Mouse (Mus musculus) limb, embryonic 15.5 days (tissue): ENCODE measurements at regions not wholly inside any gene's neighbourhood (a gene's known extent, or its start where the extent isn't known, plus 50 kb on each side); places are given as distances from the start of the nearest gene placed in this dataset.
A peak's percentile ranks its signal among the peaks of the same experiment; 100 is the strongest.

Source experiments
- ATAC-seq: fragments of 200-750 bp; cut with Nextera tagmentation; 2 replicates; pipeline ENCODE4 v1.8.0; 2017; ENCODE audit warnings: low read depth, moderate TSS enrichment; ENCODE audit not compliant: insufficient number of reproducible peaks, low FRiP score, low TSS enrichment
- H3K27ac ChIP-seq: fragments of 300-500 bp; sonication (generic); 2 replicates; pipeline ENCODE4 v1.5.1; 2015; ENCODE audit warnings: moderate library complexity, mild to moderate bottlenecking, inconsistent platforms
- H3K27me3 ChIP-seq: fragments of 300-500 bp; sonication (generic); 2 replicates; pipeline ENCODE4 v1.6.1; 2015; ENCODE audit warnings: inconsistent platforms
- H3K36me3 ChIP-seq: fragments of 300-500 bp; sonication (generic); 2 replicates; pipeline ENCODE4 v1.6.1; 2015; ENCODE audit warnings: inconsistent platforms
- H3K4me1 ChIP-seq: fragments of 300-500 bp; sonication (generic); 2 replicates; pipeline ENCODE4 v1.6.1; 2015; ENCODE audit warnings: inconsistent platforms
- H3K4me2 ChIP-seq: fragments of 300-500 bp; sonication (generic); 2 replicates; pipeline ENCODE4 v1.6.1; 2015; ENCODE audit warnings: mild to moderate bottlenecking, inconsistent platforms
- H3K4me3 ChIP-seq: fragments of 300-500 bp; sonication (generic); 2 replicates; pipeline ENCODE4 v1.5.1; 2015; ENCODE audit warnings: mild to moderate bottlenecking, inconsistent platforms
- H3K9ac ChIP-seq: fragments of 300-500 bp; sonication (generic); 2 replicates; pipeline ENCODE4 v1.6.1; 2015; ENCODE audit warnings: inconsistent platforms
- H3K9me3 ChIP-seq: fragments of 300-500 bp; sonication (generic); 2 replicates; pipeline ENCODE4 v1.6.1; 2016; ENCODE audit warnings: inconsistent platforms
- WGBS: fragments of 180-500 bp; shearing (Covaris S2); methylation state at CpG from one replicate; pipeline ENCODE4 v1.1.7; 2015; 5-methylcytosine and 5-hydroxymethylcytosine counted together

DNA sequence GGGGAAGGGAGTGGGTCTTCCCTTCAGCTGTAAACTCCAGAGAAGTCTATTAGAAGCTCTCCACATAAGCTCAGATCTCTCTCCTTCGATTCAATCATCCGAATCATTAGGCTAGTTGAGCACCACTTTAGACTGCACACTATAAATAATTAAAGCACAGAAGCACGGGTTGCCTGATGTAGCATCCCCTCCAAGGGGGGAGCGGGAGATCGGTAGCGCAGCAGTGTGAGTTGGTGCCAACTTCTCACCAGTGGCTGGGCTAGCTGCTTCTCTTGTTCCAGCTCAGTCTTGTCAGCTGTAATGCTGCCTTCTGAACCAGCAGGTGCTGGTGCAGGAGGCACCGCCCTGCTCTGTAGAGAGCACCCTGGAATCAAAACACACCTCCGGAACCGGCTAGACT is 78.6 kb downstream of the A830031A19Rik start:
- Histone ChIP-seq H3K9me3 (no peaks in the 10 kb centered on the region), H3K27me3 (no peaks in the 10 kb centered on the region), H3K9ac (no peak overlapping the region), H3K4me3 (no peak overlapping the region), H3K4me2 (no peak overlapping the region), H3K4me1 (no peaks in the 10 kb centered on the region), H3K27ac (no peak overlapping the region), H3K36me3 (no peaks in the 10 kb centered on the region)
- 78% methylated on average over 9 of the region's 9 CpGs for WGBS
- 0 out of 2 replicates have a peak, but pooled peaks have one; percentile 14 for ATAC-seq

DNA sequence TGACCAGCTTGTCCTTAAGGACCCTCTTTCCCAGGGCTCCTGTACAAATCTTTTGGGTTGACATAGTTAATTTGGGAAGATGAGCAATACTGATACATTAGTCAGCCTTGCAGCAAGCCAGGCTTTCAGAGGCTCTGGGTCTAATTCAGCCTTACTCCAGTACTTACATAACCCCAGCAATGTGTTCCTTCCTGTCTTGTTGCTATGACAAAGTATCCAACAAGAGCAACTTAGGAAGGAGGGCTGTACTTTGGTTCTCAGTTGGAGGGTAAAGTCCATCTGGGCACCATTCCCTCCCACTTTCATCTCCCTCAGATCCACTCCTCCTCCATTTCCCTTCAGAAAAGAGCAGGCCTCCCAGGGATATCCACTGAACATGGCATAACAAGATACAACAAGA is 80.7 kb downstream of the A830031A19Rik start:
- H3K27ac ChIP-seq, result no peak overlapping the region
- H3K4me2 ChIP-seq, result no peak overlapping the region
- no peak for ATAC-seq
- no peak overlapping the region for H3K9ac ChIP-seq
- no peaks in the 10 kb centered on the region for H3K36me3 ChIP-seq
- H3K9me3 ChIP-seq, result no peaks in the 10 kb centered on the region
- H3K4me3 ChIP-seq, result no peak overlapping the region
- H3K27me3 ChIP-seq, result no peaks in the 10 kb centered on the region
- no peaks in the 10 kb centered on the region for H3K4me1 ChIP-seq

DNA sequence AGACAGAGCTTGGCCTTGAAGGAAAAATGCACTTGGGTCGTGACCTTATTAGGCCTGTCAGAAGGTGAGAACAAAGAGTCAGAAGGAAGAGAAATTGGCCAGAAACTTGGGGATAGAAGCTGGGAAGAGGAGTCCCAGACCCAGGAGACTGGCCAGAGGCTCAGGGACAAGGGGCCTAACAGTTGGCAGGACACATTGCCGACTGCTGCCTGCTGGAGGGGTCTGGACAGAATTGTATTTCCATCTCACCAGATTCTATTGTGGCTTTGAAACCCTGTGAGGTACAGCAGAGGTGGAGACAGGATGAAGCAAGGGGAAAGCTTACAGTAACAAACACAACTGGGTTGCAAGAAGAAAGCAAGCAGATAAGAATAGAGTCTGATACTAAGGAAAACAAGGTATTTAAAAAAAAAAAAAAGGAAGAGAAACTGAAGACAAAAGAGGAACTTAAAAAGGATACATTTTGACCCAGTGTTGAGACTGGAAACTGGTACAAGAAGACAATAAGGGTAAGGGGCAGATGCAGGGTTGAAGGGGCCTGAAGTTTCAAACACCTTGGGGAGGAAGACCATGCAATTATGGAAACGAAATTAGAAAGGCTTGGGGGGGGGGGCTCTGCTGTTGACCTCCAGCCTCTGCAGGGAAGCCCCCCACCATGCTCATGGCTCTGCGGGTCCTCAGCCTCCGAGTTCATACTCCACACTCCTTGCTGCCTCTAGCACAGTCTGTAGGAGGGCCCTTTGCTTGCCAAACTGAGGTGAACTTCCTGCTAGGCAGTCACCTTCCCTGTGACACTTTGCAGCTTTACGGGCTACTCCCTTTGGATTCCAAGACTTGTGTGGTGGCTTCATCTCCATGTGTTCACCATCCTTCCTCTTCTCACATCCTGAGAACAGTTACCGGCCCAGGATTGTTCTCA is 87.1 kb downstream of the A830031A19Rik start:
- Histone ChIP-seq H3K4me1 (no peaks in the 10 kb centered on the region), H3K9ac (no peak overlapping the region), H3K27ac (no peak overlapping the region), H3K36me3 (no peaks in the 10 kb centered on the region), H3K9me3 (no peaks in the 10 kb centered on the region), H3K4me2 (no peak overlapping the region), H3K27me3 (no peaks in the 10 kb centered on the region), H3K4me3 (no peak overlapping the region)
- 59% methylated on average over 7 of the region's 7 CpGs for WGBS
- no peak for ATAC-seq

DNA sequence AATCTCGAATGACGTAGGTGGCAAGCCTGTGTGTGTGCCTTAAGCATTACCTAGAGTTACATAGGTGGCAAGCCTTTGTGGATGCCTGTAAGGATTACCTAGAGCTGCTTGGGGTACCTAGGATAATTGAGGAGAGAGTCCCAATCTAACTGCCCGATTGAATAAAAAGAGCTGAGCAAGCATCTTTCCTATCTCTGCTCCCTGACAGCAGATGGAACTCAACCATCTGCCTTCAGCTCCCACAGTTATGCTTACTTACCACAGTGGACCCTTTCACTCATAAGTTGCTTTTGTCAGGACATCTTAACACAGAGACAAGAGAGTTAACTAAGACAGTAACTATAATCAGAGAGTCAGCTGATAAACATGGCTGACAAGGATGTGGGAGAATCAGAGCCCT is 89.6 kb downstream of the A830031A19Rik start:
- H3K4me2 ChIP-seq, result no peak overlapping the region
- ATAC-seq, result no peak
- no peak overlapping the region for H3K9ac ChIP-seq
- no peak overlapping the region for H3K4me3 ChIP-seq
- H3K27me3 ChIP-seq, result no peaks in the 10 kb centered on the region
- H3K36me3 ChIP-seq, result no peaks in the 10 kb centered on the region
- H3K4me1 ChIP-seq, result no peaks in the 10 kb centered on the region
- H3K9me3 ChIP-seq, result no peaks in the 10 kb centered on the region
- no peak overlapping the region for H3K27ac ChIP-seq
- WGBS, result 88% methylated on average over 3 of the region's 3 CpGs

DNA sequence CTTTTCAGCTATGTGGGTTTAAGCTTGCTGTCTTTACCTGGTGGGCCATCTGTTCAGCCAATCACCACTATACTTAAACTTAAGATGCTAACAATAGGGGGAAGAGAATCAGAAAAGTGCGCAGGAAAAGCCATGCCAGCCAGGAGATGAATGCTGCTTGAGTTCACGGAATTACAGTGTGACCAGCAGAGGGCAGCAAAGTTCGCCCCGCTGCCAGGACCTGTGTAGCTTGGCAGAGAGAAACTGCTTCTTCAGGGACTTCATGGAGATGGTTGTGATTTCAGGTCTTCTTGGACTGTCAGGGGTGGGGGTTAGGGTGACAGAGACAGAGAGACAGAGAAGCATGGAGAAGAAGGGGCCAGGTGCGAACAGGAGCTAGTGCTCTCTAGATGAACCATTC is 84.3 kb upstream of the Papolg start:
- WGBS, result 7% methylated on average over 5 of the region's 5 CpGs
- Histone ChIP-seq H3K9me3 (no peaks in the 10 kb centered on the region), H3K27me3 (no peaks in the 10 kb centered on the region), H3K27ac (no peak overlapping the region), H3K4me2 (no peak overlapping the region), H3K4me3 (no peak overlapping the region), H3K36me3 (no peaks in the 10 kb centered on the region), H3K9ac (no peak overlapping the region), H3K4me1 (no peaks in the 10 kb centered on the region)
- ATAC-seq, result no peak; the same call in 1 of the 2 replicates

DNA sequence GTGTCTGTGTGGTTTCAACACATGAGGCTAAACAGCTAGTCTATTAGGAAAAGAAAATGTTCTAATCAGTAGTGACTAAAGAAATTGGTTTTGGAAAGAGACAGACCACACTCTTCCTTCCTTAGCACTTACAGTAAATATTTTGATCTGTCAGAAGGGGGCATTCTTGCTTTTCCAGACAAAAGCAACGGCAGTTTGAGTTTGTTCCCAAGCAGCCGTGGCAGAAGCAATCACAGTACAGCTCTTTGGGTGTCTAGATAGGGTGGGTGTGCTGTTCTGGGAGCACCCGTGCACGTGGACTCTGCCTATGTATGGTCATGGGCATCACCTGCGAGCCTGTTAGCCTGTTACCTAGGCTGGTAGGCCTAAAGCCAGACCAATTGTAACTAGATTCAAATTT is 83.2 kb upstream of the Papolg start:
- no peak overlapping the region for H3K27ac ChIP-seq
- H3K27me3 ChIP-seq, result no peaks in the 10 kb centered on the region
- H3K36me3 ChIP-seq, result no peaks in the 10 kb centered on the region
- H3K4me2 ChIP-seq, result no peak overlapping the region
- H3K4me3 ChIP-seq, result no peak overlapping the region
- no peaks in the 10 kb centered on the region for H3K9me3 ChIP-seq
- H3K9ac ChIP-seq, result no peak overlapping the region
- no peaks in the 10 kb centered on the region for H3K4me1 ChIP-seq
- no peak for ATAC-seq
- 67% methylated on average over 5 of the region's 5 CpGs for WGBS

DNA sequence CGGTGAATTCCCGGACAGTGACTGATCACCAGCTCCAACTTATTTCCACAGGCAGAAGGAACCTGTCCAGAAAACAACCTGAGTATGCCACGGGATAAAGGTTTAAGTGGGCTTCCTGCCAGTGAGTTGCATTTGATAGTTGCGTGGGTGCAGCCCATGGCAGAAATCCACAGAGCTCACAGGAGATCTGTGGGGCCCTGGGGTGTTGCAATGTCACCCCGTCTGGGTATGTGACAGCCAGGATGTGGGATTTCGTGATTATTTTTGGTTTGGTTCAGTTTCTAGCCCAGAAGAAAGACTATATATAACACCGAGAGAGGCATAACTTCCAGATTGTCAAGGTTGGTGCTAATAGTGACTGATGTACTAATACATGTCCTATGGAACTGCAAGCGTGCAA is 82.0 kb upstream of the Papolg start:
- Histone ChIP-seq H3K4me3 (no peak overlapping the region), H3K27me3 (no peaks in the 10 kb centered on the region), H3K4me1 (no peaks in the 10 kb centered on the region), H3K9me3 (no peaks in the 10 kb centered on the region), H3K9ac (no peak overlapping the region), H3K36me3 (no peaks in the 10 kb centered on the region), H3K4me2 (no peak overlapping the region), H3K27ac (no peak overlapping the region)
- WGBS, result 67% methylated on average over 8 of the region's 8 CpGs
- no peak for ATAC-seq

DNA sequence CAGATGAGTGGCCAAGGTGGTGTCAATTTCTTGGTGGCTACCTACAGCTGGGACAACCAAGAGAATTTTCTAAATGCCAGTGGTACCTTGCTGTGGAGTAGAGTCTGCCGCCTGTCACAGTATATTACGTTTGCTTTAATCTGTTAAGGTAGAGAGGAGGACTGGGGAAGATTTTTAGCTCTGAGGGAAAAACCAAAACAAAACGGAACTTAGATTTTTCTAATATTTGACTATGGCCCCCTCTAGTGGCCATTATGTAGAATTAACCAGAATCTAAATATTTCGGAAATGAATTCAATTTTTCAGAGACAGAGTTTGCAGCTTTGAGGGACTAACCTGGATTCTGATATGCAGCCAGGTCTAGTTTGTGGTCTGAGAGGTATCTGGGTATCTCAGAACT is 59.3 kb upstream of the Papolg start:
- Histone ChIP-seq H3K27me3 (no peaks in the 10 kb centered on the region), H3K27ac (no peak overlapping the region), H3K4me2 (0 out of 2 replicates have a peak overlapping the region, but pooled peaks have one; percentile 14), H3K9ac (no peak overlapping the region), H3K4me3 (no peak overlapping the region), H3K9me3 (no peaks in the 10 kb centered on the region), H3K4me1 (no peaks in the 10 kb centered on the region), H3K36me3 (no peaks in the 10 kb centered on the region)
- WGBS, result 2% methylated on average over 4 of the region's 4 CpGs
- no peak for ATAC-seq

DNA sequence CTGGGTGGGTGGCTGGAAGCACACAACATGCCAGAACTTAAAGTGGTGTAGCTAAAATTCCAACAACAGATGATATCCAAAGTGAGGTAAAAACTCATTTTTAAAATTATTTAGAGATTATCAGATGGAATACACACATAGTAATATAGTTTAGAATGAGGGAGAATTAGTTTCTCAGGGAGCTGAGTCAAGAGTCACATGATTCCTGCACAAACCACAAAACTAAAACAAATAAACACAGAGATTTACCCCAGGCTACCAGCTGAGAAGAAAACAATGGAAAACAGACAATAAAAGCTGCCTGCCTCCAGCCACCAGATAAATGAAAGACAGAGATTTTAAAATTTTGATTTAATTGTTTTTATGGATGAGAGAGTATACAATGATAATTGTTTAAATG is 50.9 kb upstream of the Papolg start:
- H3K9ac ChIP-seq, result no peak overlapping the region
- ATAC-seq, result no peak
- H3K27me3 ChIP-seq, result no peaks in the 10 kb centered on the region
- no peaks in the 10 kb centered on the region for H3K9me3 ChIP-seq
- no peaks in the 10 kb centered on the region for H3K36me3 ChIP-seq
- H3K4me2 ChIP-seq, result no peak overlapping the region
- no peak overlapping the region for H3K4me3 ChIP-seq
- H3K4me1 ChIP-seq, result no peaks in the 10 kb centered on the region
- H3K27ac ChIP-seq, result no peak overlapping the region
